Mouse (Mus musculus) urinary bladder, postnatal 10 days (tissue): ENCODE data around the gene Col11a2.

Source experiments
- DNase-seq: peaks from one replicate; pipeline ENCODE4 v3.0.0; 2022; ENCODE audit warnings: low spot score

Gene Col11a2

GRCm38 (mm10) chr17:34026221-34026620 is 13.0 kb upstream of the Col11a2 start:
- DNase-seq: no peak

GRCm38 (mm10) chr17:34026917-34027655 is 12.2 kb upstream of the Col11a2 start:
- DNase-seq: no peak

DNA sequence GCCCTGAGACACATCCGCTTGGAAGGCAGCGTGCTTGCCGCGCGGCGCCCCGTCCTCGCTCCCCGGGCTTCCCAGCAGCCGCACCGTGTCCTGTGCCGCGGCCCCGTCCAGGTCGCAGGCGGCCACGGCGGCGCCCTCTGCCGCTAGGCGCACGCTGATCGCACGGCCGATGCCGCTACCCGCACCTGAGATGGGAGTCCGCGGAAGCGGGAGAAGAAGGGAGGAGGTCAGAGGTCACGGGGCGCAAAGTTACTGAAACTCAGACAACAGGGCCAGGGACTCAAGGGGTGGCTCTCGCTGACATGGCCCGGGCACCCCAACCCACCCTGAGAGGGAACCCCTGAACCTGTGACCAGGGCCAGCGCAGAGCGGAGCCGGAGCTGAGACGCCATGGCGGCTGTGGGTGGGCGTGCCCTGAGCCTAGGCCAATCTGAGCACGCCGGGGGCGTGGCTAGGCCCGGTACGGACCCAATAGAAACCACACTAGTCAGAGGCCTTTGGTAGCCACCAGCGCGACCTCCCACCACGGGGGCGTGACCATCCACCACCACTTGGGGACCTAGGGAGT is 11.5 kb upstream of the Col11a2 start, which contains the start of gene H2-Ke6:
Gene H2-Ke6 (minus strand): TSS at position 405 of the 568 bp plus-strand sequence.
- peak; percentile 71 for DNase-seq

DNA sequence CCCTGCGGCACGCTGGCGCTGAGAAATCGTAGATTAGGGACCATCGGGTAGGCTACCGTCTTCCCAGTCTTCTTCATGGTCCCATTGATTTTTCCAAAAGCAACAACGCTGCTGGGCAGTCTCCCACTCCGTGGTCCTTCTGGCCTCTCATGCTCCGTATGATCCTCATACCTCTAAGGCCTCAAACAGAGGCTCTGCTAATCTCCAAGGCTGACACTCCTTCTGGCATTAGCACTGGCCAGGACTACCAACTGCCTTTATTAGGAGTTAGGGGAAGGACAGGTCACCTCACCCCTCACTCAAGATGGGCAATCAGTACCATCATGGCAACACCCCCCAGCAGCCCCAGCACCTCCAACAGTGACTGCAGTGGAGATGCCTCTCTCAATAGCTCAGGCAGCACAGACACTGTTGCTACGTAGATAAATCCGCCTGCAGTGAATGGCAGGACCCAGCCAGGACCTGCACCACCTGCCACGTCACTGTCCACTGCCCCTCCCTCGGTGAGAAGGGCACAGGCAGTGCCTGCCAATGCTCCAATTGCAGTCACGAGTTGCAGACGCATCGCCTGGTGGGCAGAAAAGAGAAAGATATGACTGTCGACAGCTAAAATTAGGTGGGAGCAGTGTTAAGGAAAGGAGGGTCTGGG is 10.6 kb upstream of the Col11a2 start:
- no peak for DNase-seq

DNA sequence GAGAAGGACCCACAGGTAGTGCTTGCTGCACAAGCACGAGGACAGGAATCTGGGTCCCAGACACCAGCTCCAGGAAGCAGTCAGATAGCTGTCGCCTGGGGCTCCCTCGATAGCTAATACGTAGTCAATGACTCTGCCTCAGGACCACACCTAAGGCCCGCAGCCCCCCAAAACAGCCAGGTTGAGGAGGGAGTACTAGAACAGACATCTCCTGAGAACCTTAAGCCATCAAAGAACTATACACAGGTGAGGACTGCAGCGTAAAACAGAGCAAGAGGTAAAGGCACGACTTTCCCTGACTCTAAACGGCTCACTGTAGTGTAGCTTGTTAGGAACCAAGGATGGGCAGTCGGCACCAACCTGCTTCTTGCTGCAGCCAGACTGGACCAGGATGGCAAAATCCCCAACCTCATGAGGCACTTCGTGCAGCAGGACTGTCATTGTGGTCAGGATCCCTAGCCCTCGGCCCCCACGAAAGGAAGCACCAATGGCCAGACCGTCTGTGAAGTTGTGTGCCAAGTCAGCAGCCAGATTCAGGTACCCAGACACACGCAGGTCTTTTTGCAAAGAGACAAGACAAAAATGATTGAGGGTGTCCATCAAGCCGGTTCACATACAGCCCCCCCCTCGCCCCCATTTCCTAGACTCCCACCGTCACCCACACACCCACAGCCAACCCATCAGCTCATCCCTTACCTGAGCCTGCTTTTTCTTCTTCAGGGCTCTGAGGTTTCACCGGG is 9.9 kb upstream of the Col11a2 start:
- no peak for DNase-seq

GRCm38 (mm10) chr17:34029890-34030595 is 9.2 kb upstream of the Col11a2 start:
- DNase-seq: no peak

DNA sequence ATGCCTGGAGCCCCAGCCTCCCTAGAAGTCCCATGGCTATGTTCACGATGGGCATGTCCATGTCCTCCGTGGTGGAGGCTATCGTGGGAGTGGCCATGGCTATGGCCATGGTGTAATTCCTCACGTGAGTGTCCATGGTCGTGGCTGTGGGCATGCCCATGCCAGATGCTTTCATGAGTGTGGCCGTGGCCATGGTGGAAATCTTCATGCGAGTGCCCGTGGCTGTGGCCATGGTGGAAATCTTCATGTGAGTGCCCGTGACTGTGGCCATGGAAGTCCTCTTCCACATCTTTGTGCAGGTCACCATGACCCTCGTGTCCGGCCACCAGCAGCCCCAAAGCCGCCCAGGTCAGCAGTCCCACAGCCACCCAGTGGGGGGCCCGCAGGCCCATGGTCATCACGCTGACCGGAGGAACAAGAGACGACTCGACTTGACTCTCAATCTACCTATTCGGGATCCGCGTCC is 8.3 kb upstream of the Col11a2 start:
- DNase-seq: no peak

GRCm38 (mm10) chr17:34031465-34032173 is 7.6 kb upstream of the Col11a2 start, which contains the start of the genes Slc39a7 and Rxrb:
Gene Slc39a7, minus strand, starts transcription at chr17:34031682.
Gene Rxrb, plus strand, starts transcription at chr17:34031812.
- DNase-seq: peak; percentile 99

DNA sequence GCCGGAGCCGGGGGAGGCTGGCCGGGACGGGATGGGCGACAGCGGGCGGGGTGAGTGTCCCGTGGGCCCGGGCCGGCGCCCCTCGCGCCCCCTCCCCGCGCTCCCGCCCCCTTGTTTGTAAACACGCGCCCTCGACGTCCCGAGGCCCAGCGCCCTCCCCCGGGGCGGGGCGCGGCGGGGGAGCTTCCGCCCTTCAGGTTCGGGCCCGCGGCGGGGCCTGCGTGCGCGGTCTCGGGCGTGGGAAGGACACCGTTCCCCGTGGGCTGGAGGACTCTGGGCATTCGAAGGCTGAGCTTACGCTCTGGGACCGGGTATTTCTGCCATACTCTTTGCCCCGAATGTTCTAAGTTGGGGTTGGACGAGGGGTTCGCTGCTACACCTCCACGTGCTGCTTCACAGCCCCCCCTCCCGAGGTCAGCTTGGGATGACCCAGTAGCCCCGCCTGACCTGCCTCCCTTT is 7.0 kb upstream of the Col11a2 start:
- no peak for DNase-seq

DNA sequence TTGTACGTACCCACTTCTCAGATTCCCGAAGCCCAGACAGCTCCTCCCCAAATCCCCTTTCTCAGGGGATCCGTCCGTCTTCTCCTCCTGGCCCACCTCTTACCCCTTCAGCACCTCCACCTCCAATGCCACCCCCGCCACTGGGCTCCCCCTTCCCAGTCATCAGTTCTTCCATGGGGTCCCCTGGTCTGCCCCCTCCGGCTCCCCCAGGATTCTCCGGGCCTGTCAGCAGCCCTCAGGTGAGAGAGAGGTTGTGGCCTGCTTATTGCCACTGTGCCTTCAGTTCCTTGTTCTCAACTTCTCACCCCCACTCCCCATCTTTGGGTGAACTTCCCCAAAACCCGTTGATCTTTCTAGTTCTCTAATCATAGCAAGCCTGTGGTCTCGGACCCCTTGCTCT is 6.4 kb upstream of the Col11a2 start:
- no peak for DNase-seq

DNA sequence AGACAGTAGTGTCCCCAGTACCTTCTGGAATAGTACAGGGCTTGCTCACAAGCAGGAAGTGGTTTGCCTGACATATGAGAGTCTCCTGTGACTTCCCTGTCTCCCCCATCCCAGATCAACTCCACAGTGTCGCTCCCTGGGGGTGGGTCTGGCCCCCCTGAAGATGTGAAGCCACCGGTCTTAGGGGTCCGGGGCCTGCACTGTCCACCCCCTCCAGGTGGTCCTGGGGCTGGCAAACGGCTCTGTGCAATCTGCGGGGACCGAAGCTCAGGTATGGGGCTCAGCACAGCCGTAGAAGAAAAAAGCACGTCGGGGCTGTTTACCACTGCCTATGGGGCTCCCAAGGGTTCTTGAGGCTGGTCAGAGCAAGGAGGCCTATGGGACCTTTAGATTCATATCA is 5.8 kb upstream of the Col11a2 start:
- no peak for DNase-seq

DNA sequence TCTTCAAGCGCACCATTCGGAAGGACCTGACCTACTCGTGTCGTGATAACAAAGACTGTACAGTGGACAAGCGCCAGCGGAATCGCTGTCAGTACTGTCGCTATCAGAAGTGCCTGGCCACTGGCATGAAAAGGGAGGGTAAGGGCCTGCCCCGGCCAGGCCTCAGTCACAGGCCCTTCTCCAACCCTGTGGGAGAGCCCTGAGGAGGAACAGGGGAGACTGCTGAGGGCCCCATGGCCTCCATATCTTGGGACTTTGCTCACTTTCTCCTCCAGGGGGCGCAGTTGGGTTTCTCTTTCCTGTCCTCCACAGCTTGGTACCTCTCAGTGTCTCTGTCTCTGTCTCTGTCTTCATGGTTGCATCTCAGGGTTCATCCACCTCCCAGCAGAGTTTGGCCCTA is 5.2 kb upstream of the Col11a2 start:
- no peak for DNase-seq

DNA sequence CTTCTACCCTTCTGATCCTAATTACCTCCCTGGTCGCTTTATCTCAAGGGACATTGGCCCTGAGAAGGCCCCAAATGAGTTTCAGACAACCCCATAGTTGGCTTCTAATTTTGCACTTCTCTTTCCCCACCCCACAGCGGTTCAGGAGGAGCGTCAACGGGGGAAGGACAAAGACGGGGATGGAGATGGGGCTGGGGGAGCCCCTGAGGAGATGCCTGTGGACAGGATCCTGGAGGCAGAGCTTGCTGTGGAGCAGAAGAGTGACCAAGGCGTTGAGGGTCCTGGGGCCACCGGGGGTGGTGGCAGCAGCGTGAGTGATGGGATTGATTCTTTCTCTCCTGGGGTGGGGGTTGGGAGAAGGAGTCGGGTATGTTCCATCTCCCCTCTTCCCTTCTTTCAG is 3.7 kb upstream of the Col11a2 start:
- DNase-seq: no peak

- no peak for DNase-seq
Observed at GRCm38 (mm10) chr17:34036647-34037046, 2.6 kb upstream of the Col11a2 start.

- no peak for DNase-seq
Observed at GRCm38 (mm10) chr17:34037241-34037640, 2.0 kb upstream of the Col11a2 start.

GRCm38 (mm10) chr17:34038440-34038839 is 797 bp upstream of the Col11a2 start:
- no peak for DNase-seq

DNA sequence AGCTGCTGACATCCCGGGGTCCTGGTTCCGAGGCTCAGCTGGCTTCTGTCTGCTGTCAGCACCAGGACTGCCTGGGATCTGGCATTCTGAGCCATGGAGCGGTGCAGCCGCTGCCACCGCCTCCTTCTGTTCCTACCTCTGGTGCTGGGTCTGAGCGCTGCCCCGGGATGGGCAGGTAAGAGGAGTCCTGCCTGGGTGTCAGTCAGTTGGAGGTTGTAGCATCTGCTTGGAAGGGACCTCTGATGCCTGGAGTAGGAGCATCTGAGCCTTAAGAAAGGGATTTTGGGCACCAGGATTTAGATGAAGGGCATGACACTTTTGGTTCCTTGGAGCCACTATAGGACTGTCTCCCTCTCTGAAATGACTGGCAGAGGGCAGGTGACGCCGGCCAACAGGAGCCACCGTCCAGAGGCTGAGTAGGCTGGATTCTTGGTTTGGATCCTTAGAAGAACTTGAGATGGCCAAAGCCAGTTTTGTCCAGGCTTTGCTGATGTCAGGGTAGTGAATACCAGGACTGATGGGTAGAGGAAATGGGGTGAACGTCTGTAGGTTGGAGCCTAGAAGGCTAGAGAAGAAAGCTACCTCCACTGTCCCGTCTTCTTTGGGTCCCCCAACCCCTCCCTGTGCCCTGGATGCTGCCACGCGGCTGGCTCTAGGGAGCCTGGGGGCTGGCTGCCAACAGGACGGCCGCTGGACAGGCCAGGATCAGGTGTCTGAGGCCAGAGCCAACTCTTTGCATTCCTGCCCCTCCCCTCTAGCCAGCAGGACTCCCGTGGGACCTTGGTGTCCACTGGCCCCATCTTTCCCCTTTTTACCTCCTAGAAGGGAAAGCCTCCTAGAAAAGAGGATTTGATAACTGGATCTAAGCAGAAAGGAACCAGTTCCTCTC is 569 bp downstream of the Col11a2 start:
- no peak for DNase-seq

DNA sequence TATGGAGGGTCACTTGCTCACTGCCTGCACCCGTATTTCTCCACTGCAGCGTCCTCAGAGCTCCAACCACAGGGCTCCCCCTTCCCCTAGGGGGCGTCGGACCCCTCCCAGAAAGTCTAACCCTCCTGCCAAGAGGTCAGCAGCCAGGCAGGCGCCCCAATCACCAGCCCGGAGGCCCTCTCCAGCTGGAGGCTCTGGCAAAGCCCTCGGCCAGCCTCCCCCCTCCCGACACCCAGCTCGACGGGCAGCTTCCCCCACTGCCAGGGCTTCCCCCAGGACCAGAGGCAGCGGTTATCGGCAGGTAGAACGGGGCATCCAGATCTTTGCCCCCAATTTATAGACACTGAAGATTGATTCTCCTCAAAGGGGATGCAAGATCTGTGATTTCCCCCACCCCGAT is 6.7 kb downstream of the Col11a2 start:
- DNase-seq: no peak

GRCm38 (mm10) chr17:34047404-34048050 is 8.3 kb downstream of the Col11a2 start:
- no peak for DNase-seq
